Mouse (Mus musculus): ENCODE data around the gene Rnase10.
"Not testable (repeated sequence)": the region's sequence is repeated elsewhere in the genome, so short reads cannot be mapped to it uniquely, and the experiment has no call there.

Gene Rnase10

GRCm38 (mm10) chr14:51007152-51007801, at the start of gene Rnase10:
Gene Rnase10 (plus strand): TSS chr14:51007751.
- DNase-seq = no peak

GRCm38 (mm10) chr14:50958289-50958995, 49.1 kb upstream of the Rnase10 start:
- not testable (repeated sequence) for DNase-seq

GRCm38 (mm10) chr14:50968216-50968980, 39.2 kb upstream of the Rnase10 start:
- DNase-seq = no peak

- DNase-seq = no peak
Measured at GRCm38 (mm10) chr14:50969041-50969440, 38.5 kb upstream of the Rnase10 start.

- no peak for DNase-seq
Measured at GRCm38 (mm10) chr14:50969558-50970544, 37.7 kb upstream of the Rnase10 start.

GRCm38 (mm10) chr14:50970822-50971221, 36.7 kb upstream of the Rnase10 start:
- DNase-seq = no peak

- DNase-seq = not testable (repeated sequence)
Measured at GRCm38 (mm10) chr14:50973054-50973453, 34.5 kb upstream of the Rnase10 start.

- no peak for DNase-seq
Measured at GRCm38 (mm10) chr14:50973700-50974099, 33.9 kb upstream of the Rnase10 start.

GRCm38 (mm10) chr14:50975001-50975400, 32.5 kb upstream of the Rnase10 start:
- no peak for DNase-seq

GRCm38 (mm10) chr14:50976674-50977073, 30.9 kb upstream of the Rnase10 start:
- no peak for DNase-seq

GRCm38 (mm10) chr14:50978451-50978850, 29.1 kb upstream of the Rnase10 start:
- DNase-seq = not testable (repeated sequence)

- no peak for DNase-seq
Measured at GRCm38 (mm10) chr14:50979631-50980030, 27.9 kb upstream of the Rnase10 start.

GRCm38 (mm10) chr14:50981207-50981606, 26.3 kb upstream of the Rnase10 start:
- DNase-seq = no peak

GRCm38 (mm10) chr14:50981837-50982236, 25.7 kb upstream of the Rnase10 start:
- DNase-seq = no peak

GRCm38 (mm10) chr14:50987668-50988067, 19.9 kb upstream of the Rnase10 start:
- no peak for DNase-seq

GRCm38 (mm10) chr14:50991037-50991436, 16.5 kb upstream of the Rnase10 start:
- no peak for DNase-seq

GRCm38 (mm10) chr14:50997088-50997487, 10.5 kb upstream of the Rnase10 start:
- no peak for DNase-seq

- DNase-seq = no peak
Measured at GRCm38 (mm10) chr14:50997999-50998666, 9.4 kb upstream of the Rnase10 start.

- DNase-seq = no peak
Measured at GRCm38 (mm10) chr14:51007914-51008713, 563 bp downstream of the Rnase10 start.

GRCm38 (mm10) chr14:51008781-51009180, 1.2 kb downstream of the Rnase10 start:
- DNase-seq = no peak

GRCm38 (mm10) chr14:51009572-51009971, 2.0 kb downstream of the Rnase10 start:
- DNase-seq = no peak

Data from thymus, adult 18-20 months (tissue).